Mouse (Mus musculus): ENCODE results near the gene Csk.

- no peak for TF ChIP-seq POLR2A (IDR thresholded peaks at IDR 0.05; ENCODE audit: extremely low read depth, insufficient read depth, low read length)
- no peak for TF ChIP-seq CTCF (IDR thresholded peaks at IDR 0.05; ENCODE audit: extremely low read depth, insufficient read depth, low read length)
These were observed 45.2 kb upstream of the Csk start for GRCm38 (mm10) chr9:57698466-57699150.
